1 mouse cellular context compared by ENCODE assay signal in genomic region chr1:55092056-55092455, GRCm38 (mm10).
TF ChIP-seq lines count a peak whose summit lies in the region.

No protein-coding gene starts in this region.

TF ChIP-seq in MEL, 35 proteins besides CTCF, POLR2A, EP300 and RAD21:
- TF ChIP-seq SMC3 (IDR thresholded peaks at IDR 0.05; ENCODE audit: low read depth, low read length) (no peak), CHD1 (IDR thresholded peaks at IDR 0.05; ENCODE audit: low read depth, low read length) (no peak), POLR2AphosphoS2 (IDR thresholded peaks at IDR 0.05; ENCODE audit: low read length) (peak; percentile 91), USF1 (IDR thresholded peaks at IDR 0.05; ENCODE audit: low read depth, low read length) (no peak)
